Mouse (Mus musculus): ENCODE measurements around the gene Lnx2.

GRCm38 (mm10) chr5:147054747-147055270 lies 21.6 kb downstream of the Lnx2 start:
- TF ChIP-seq CTCF (IDR thresholded peaks at IDR 0.05; ENCODE audit: extremely low read depth, insufficient read length, insufficient replicate concordance, low read depth, low read length) (no peak), POLR2A (IDR thresholded peaks at IDR 0.05; ENCODE audit: low read depth, low read length) (no peak)
